Mouse (Mus musculus) heart, adult 2 months (tissue): Measurements from ENCODE around the gene Clec16a.

Experiments used
- CTCF ChIP-seq: fragments of 200-600 bp; IDR thresholded peaks from 2 replicates; pipeline ENCODE4 v1.8.1; 2022; ENCODE audit warnings: antibody characterized with exemption, mild to moderate bottlenecking, moderate library complexity
- EP300 ChIP-seq: fragments of 200-500 bp; IDR thresholded peaks from 2 replicates; pipeline ENCODE4 v1.6.1; 2011; ENCODE audit warnings: low read depth, low read length, control low read depth; ENCODE audit not compliant: insufficient read depth
- POLR2A ChIP-seq: fragments of 200-500 bp; IDR thresholded peaks from 2 replicates; pipeline ENCODE4 v1.6.1; 2011; ENCODE audit warnings: mild to moderate bottlenecking, low read depth, low read length, control low read depth; ENCODE audit not compliant: insufficient read depth

DNA sequence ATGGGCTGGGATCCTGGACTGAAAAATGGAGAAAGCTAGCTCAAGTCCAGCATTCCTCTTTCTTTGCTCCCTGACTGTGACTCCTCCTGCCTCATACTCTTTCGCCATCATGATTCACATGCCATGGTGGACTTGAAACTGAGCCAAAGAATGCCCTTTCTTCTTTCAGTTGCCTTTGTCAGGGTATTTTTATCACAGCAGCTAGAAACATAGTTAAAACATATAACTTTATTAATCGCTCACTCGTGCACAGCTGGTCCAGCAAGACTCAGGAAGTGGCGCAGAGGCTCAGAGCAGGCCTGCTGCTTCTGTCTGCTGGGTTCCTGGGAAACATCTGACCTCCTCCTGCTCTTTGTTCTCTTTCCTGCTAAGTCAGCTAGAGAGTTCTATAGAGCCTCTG is 158.8 kb downstream of the Clec16a start:
- TF ChIP-seq CTCF (no peak), POLR2A (no peak), EP300 (no peak)
